In the genomic region with DNA sequence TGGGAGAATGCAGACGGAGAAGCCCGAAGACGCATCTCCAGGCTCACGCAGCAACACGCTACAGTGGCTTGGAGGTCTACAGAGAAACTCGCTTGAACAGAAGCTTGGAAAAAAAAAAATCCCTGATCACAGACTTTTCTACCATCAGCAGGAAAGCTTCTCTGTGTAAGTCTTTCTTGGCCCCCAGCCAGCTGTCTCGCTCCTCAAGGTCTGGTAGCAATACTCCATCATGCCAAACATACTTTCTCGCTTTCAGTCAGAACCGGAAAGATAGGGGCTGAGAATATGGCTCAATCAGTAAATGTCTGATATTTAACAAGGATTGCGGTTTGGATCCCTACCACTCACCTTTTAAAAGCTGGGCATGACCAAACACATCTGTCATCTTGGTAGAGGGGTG, we compare ENCODE assay signal across 9 mouse cellular contexts.
DNase-seq lines count a peak whose midpoint lies in the region.
"Had no signal": no experiment of that assay in that cellular context is flagged by ENCODE, and none has a peak within 500 bp of the region (broad histone marks: within the 10 kb centered on the region; RNA-seq: fewer than 3 reads in every experiment).

No protein-coding gene starts in this region.

- DNase-seq in layer of hippocampus, adult 9-11 months = peak; percentile 11
- no peak for DNase-seq in layer of hippocampus, adult 8-10 months (ENCODE audit: low spot score in 2 of 2)
- peak; percentile 56 to 83 for DNase-seq in adrenal gland, adult (ENCODE audit: inconsistent age in 2 of 2, low spot score in 1 of 2)
- peak; percentile 68 for DNase-seq in adrenal gland, adult 2 months
- DNase-seq in lung, postnatal 14 days = peak; percentile 29
- no peak for DNase-seq in thymus, postnatal 25 days
- no peak for DNase-seq in thymus, postnatal 36 days
- DNase-seq: gastrocnemius, postnatal 25 days; liver, embryonic 13.5 days had no signal

Comparison
In these comparisons a context has a peak if more than half of its experiments do, and no peak if none do; other contexts are left out.
1. DNase-seq: peak in layer of hippocampus, adult 9-11 months (single experiment), adrenal gland, adult (2 of 2), adrenal gland, adult 2 months (single experiment) and lung, postnatal 14 days (single experiment); none in layer of hippocampus, adult 8-10 months (0 of 2), thymus, postnatal 25 days (single experiment) and thymus, postnatal 36 days (0 of 2).